Mouse (Mus musculus) E14TG2a.4 (cell line): Measurements from ENCODE around the gene Glt1d1.

ENCODE experiments used
- CTCF ChIP-seq: conservative IDR thresholded peaks from 2 replicates; pipeline ENCODE4 v1.5.1; 2014; ENCODE audit warnings: low read length
- NANOG ChIP-seq: IDR thresholded peaks from 2 replicates; pipeline ENCODE4 v1.6.1; 2014; ENCODE audit warnings: borderline replicate concordance, low read length, mixed read lengths
- POU5F1 ChIP-seq: IDR thresholded peaks from 2 replicates; pipeline ENCODE4 v1.6.1; 2014; ENCODE audit warnings: low read length, borderline replicate concordance

GRCm38 (mm10) chr5:127755594-127755993, 123.5 kb downstream of the Glt1d1 start:
- TF ChIP-seq CTCF (no peak), POU5F1 (no peak), NANOG (no peak)
